In the genomic region with DNA sequence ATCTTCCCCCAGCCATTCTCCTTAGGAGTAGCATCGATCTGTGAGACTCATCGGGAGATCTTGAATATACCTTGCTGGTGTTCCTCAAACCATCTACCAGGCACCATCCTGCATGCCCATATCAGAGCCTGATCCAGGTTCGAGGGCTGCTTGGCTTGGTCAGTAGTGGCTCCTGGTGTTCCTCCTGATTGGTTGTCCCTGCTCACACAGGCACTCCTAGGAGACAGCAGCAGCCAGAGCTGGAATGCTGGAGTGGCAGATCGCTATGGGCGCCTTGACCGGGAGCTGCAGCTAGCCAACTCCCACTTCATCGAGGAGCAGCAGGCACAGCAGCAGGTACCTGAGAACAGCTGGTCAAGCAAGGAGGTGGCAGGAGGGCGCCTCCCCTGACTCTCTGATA, we compare ENCODE assay signal across 22 mouse cellular contexts. TPM values are rescaled to one million over a fixed set of nuclear protein-coding genes. Genes with fewer than 3 reads are reported as not detected.
DNase-seq lines count a peak whose midpoint lies in the region; ATAC-seq and TF ChIP-seq lines count a peak whose summit lies in the region.
"Had no signal": no experiment of that assay in that cellular context is flagged by ENCODE, and none has a peak within 500 bp of the region (broad histone marks: within the 10 kb centered on the region; RNA-seq: fewer than 3 reads in every experiment).

No protein-coding gene starts in this region.

- H3K9me3 ChIP-seq in heart, embryonic 15.5 days (replicated peaks): no peaks in the 10 kb centered on the region
- no peaks in the 10 kb centered on the region for H3K9me3 ChIP-seq in forebrain, embryonic 16.5 days (ENCODE audit: control insufficient read depth, low read length)
- H3K9me3 ChIP-seq: embryonic facial prominence, embryonic 10.5 days; heart, embryonic 12.5 days; kidney, embryonic 15.5 days; limb, embryonic 13.5 days; liver, embryonic 12.5 days; midbrain, embryonic 12.5 days had no signal

- no peak overlapping the region for H3K9ac ChIP-seq in heart, embryonic 15.5 days
- no peak overlapping the region for H3K9ac ChIP-seq in forebrain, embryonic 16.5 days (replicated peaks; ENCODE audit: low read depth, low read length)
- H3K9ac ChIP-seq: heart, embryonic 12.5 days; kidney, embryonic 15.5 days; limb, embryonic 13.5 days; liver, embryonic 12.5 days; midbrain, embryonic 12.5 days had no signal

- H3K4me2 ChIP-seq in heart, embryonic 15.5 days: no peak overlapping the region
- H3K4me2 ChIP-seq in forebrain, embryonic 16.5 days (ENCODE audit: low read length): no peak overlapping the region
- H3K4me2 ChIP-seq: heart, embryonic 12.5 days; kidney, embryonic 15.5 days; limb, embryonic 13.5 days; liver, embryonic 12.5 days; midbrain, embryonic 12.5 days had no signal

- no peaks in the 10 kb centered on the region for H3K27me3 ChIP-seq in heart, embryonic 15.5 days
- no peaks in the 10 kb centered on the region for H3K27me3 ChIP-seq in forebrain, embryonic 16.5 days (replicated peaks; ENCODE audit: control insufficient read depth, insufficient read depth, low read length)
- H3K27me3 ChIP-seq: heart, embryonic 12.5 days; kidney, embryonic 15.5 days; limb, embryonic 13.5 days; liver, embryonic 12.5 days; midbrain, embryonic 12.5 days had no signal

- intact Hi-C loops in heart, postnatal 14 days (cut with DNase I): no loop called here

- 73% methylated on average over 8 of the region's 8 CpGs for WGBS in heart, embryonic 15.5 days
- WGBS in forebrain, embryonic 16.5 days: 86% methylated on average over 8 of the region's 8 CpGs

- DNase-seq in cerebellum, postnatal 10 days: peak; percentile 42
- DNase-seq in heart, postnatal 14 days: no peak
- no peak for DNase-seq in layer of hippocampus, adult 2 months (ENCODE audit: low spot score in 2 of 2)
- DNase-seq in layer of hippocampus, adult 11-12 months (ENCODE audit: low spot score): no peak
- DNase-seq in thymus, adult 18-20 months: no peak
- DNase-seq: gastrocnemius, postnatal 14 days; kidney, adult 11 months; kidney, postnatal 36 days; layer of hippocampus, adult 9-11 months; lung, adult 18-20 months; thymus, postnatal 14 days had no signal

- ATAC-seq in cerebellum, adult (ENCODE audit: insufficient number of reproducible peaks, low FRiP score, low TSS enrichment): no peak
- ATAC-seq in heart, embryonic 15.5 days (replicated peaks; ENCODE audit: insufficient number of reproducible peaks, insufficient read depth, low FRiP score, low read depth): 0 out of 2 replicates have a peak, but pooled peaks have one; percentile 27
- no peak for ATAC-seq in forebrain, embryonic 16.5 days
- ATAC-seq: liver, embryonic 12.5 days had no signal

- peaks cover 28% of the 10 kb centered on the region for H3K36me3 ChIP-seq in heart, embryonic 15.5 days
- H3K36me3 ChIP-seq in forebrain, embryonic 16.5 days (ENCODE audit: control insufficient read depth, insufficient read depth): 0 out of 2 replicates have a peak, but pooled peaks cover 8% of the 10 kb centered on the region

- no peak overlapping the region for H3K4me3 ChIP-seq in heart, embryonic 15.5 days
- no peak overlapping the region for H3K4me3 ChIP-seq in layer of hippocampus, adult 2 months
- H3K4me3 ChIP-seq in forebrain, embryonic 16.5 days (replicated peaks; ENCODE audit: low read length): no peak overlapping the region
- H3K4me3 ChIP-seq: embryonic facial prominence, embryonic 10.5 days; heart, embryonic 12.5 days; kidney, embryonic 15.5 days; limb, embryonic 13.5 days; liver, embryonic 12.5 days; midbrain, embryonic 12.5 days; myocyte had no signal

- no peak for TF ChIP-seq CTCF in layer of hippocampus, adult 2 months (conservative IDR thresholded peaks at IDR 0.05)

- peak overlapping the region; percentile 12; the same call in 1 of the 2 replicates for H3K27ac ChIP-seq in heart, embryonic 15.5 days
- H3K27ac ChIP-seq in layer of hippocampus, adult 2 months: peak overlapping the region; percentile 84; the same call in 1 of the 2 replicates
- 0 out of 2 replicates have a peak overlapping the region, but pooled peaks have one; percentile 24 for H3K27ac ChIP-seq in forebrain, embryonic 16.5 days (ENCODE audit: low read length)
- H3K27ac ChIP-seq: embryonic facial prominence, embryonic 10.5 days; kidney, embryonic 15.5 days; limb, embryonic 13.5 days; liver, embryonic 12.5 days; midbrain, embryonic 12.5 days had no signal

- H3K4me1 ChIP-seq in heart, embryonic 15.5 days (replicated peaks): peaks cover 7% of the 10 kb centered on the region
- peaks cover 33% of the 10 kb centered on the region for H3K4me1 ChIP-seq in forebrain, embryonic 16.5 days (replicated peaks; ENCODE audit: control insufficient read depth, insufficient read depth, low read length)
- H3K4me1 ChIP-seq: embryonic facial prominence, embryonic 10.5 days; liver, embryonic 12.5 days; midbrain, embryonic 12.5 days had no signal

RNA-seq across cellular contexts. Expression of a gene that starts 32.7 kb away (rescaled TPM):
- polyA plus RNA-seq in heart, embryonic 15.5 days (2015; fragmentation: Nextera tagmentation; extraction: Ambion mirVana): 47.7 and 57.0 TPM in 2 replicates
- total RNA-seq in heart, postnatal 14 days (2021): 10 to 100 TPM; 32.1 to 35.9 TPM
- total RNA-seq in layer of hippocampus, adult 2 months (2021): 100 to 1,000 TPM; 124 to 129 TPM
- 121 and 125 TPM in 2 replicates for polyA plus RNA-seq in forebrain, embryonic 16.5 days (2015; fragmentation: Nextera tagmentation; extraction: Ambion mirVana)

RNA-seq across cellular contexts. Expression of a gene that starts 44.6 kb away (rescaled TPM):
- 6.6 and 7.1 TPM in 2 replicates for polyA plus RNA-seq in heart, embryonic 15.5 days (2015; fragmentation: Nextera tagmentation; extraction: Ambion mirVana)
- 1 to 10 TPM; 8.1 to 9.2 TPM for total RNA-seq in heart, postnatal 14 days (2021)
- 1 to 10 TPM; 3.2 to 3.3 TPM for total RNA-seq in layer of hippocampus, adult 2 months (2021)
- polyA plus RNA-seq in forebrain, embryonic 16.5 days (2015; fragmentation: Nextera tagmentation; extraction: Ambion mirVana): 0.92 and 1.5 TPM in 2 replicates

RNA-seq across cellular contexts. Expression of a gene that starts 53.0 kb away (rescaled TPM):
- 8.0 and 9.4 TPM in 2 replicates for polyA plus RNA-seq in heart, embryonic 15.5 days (2015; fragmentation: Nextera tagmentation; extraction: Ambion mirVana)
- 10 to 100 TPM; 35.9 to 41.2 TPM for total RNA-seq in heart, postnatal 14 days (2021)
- 1 to 10 TPM; 7.9 to 8.2 TPM for total RNA-seq in layer of hippocampus, adult 2 months (2021)
- polyA plus RNA-seq in forebrain, embryonic 16.5 days (2015; fragmentation: Nextera tagmentation; extraction: Ambion mirVana): 2.8 and 3.3 TPM in 2 replicates
- total RNA-seq: megakaryocyte, adult 5-6 weeks had no signal

Comparison
In these comparisons a context has a peak if more than half of its experiments do, and no peak if none do; other contexts are left out.
1. DNase-seq: peak in cerebellum, postnatal 10 days (2 of 2); none in heart, postnatal 14 days (0 of 2), layer of hippocampus, adult 2 months (0 of 2), layer of hippocampus, adult 11-12 months (single experiment) and thymus, adult 18-20 months (0 of 2).
2. H3K27ac ChIP-seq: peak in every context shown above with its lines; median percentile 84 in layer of hippocampus, adult 2 months; 24 in forebrain, embryonic 16.5 days; 12 in heart, embryonic 15.5 days.
3. RNA of a gene that starts 53.0 kb away (total RNA-seq): 35.9 to 41.2 TPM in heart, postnatal 14 days; 7.9 to 8.2 TPM in layer of hippocampus, adult 2 months; every median in the first group is over 4 times any median in the second.